Mouse (Mus musculus) heart, postnatal 4 days (tissue): Measurements from ENCODE around the gene Tet1. TPM values are rescaled to one million over a fixed set of nuclear protein-coding genes. Genes with fewer than 3 reads are reported as not detected.
"Not testable (repeated sequence)": the region's sequence is repeated elsewhere in the genome, so short reads cannot be mapped to it uniquely, and the experiment has no call there.

Source experiments
- DNase-seq: peaks from one replicate; pipeline ENCODE4 v3.0.0; 2021
- total RNA-seq, 2 experiments: library from RNA; stranded (reverse); gene quantifications; 2 replicates each; pipeline ENCODE4 v1.2.3; 2021

Gene Tet1
- 10 to 100 TPM; 27.9 to 29.6 TPM for total RNA-seq

DNA sequence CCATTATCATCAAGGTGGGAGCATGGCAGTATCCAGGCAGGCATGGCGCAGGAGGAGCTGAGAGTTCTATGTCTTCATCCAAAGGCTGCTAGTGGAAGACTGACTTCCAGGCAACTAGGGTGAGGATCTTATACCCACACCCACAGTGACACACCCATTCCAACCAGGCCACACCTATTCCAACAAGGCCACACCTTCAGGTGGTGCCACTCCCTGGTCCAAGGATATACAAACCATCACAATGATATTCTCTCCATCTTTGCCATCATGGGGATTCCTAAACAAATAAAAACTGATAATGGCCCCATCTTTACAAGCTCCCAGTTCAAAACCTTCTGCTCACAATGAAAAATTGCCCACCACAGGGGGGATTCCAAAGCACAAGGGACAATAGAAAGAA lies at the start of gene Tet1:
Gene Tet1, minus strand, starts transcription at position 101 of the 400 bp plus-strand sequence.
- DNase-seq, result not testable (repeated sequence)

DNA sequence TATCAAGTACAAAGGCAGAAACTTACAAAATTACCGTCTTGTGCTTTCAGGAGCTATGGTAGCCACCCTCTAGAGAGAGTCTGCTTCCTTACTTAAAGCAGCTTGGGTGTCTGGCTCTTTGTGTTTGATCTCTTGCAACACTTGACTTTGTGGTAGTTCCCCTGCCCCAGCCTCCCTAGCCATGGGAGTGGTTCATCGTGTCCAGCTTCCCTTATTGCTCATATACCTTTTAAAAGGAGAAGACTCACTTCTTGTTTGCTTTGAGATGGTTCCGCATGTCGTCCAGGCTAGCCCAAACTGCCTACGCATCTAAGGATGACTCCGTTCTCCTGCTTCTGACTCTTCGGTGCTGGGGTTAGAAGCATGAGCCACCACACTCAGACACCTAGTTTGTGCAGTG lies 39.8 kb upstream of the Tet1 start:
- no peak for DNase-seq

DNA sequence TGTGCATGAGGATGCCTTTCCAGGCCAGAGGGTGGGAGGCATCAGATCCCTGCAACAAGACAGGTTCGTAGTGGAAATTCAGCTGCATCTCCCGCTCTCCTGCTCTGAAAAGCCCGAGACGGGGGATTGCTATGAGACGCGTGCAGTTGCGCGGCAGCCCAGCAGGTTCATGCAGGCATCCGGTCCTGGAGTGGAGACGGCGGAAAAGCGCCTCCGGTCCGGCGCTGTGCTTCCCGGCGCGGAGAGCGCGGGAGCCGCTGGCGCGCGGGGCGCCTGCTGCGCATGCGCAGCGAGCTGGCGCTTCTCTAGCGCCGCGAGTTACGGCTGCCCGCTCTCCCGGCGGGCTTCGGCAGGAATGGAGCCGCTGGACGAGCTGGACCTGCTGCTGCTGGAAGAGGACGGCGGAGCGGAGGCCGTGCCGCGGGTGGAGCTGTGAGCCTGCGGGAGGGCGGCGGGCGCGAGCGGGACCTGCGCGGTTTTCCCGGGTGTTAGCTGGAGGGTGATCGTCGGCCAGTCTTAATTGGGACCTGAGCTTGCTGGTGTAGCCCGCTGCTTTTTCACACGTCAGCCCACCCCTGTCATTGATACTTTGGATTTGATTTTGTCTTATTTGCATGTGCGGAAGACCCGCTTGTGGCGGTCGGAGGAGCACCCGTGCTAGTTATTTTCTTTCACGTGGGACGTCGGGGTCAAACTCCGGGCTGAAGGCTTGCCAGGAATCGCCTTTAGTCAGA lies 38.1 kb upstream of the Tet1 start, which contains the start of gene Dna2:
Gene Dna2, plus strand, starts transcription at position 289 of the 734 bp plus-strand sequence.
- DNase-seq, result peak; percentile 80

DNA sequence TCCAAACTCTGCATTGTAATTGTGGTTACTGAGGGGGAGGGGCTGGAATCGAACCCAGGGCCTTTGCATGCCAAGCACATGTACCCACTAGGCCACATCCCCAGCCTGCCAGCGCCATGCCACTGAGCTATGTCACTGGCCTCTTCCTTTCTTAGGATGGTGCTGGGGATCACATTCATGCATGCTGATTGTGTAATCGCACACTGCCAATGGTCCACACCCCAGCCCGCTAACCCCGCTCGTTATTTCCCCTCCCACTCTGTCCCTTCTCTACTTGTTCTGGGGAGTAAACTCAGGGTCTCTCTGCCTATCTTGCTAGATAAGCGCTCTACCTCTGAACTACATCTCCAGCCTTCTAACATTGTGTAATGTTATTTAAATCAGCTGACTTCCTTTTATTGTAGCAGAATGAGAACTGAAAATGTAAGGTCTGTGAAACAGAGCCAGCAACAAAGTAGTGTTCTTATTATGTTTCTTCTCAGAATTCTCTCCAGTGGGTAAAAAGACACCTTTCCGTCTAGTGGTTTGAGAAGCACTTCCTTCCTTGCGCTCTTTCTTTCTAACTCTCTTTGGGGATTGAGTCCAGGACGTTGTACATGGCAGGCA lies 36.3 kb upstream of the Tet1 start:
- DNase-seq, result no peak

DNA sequence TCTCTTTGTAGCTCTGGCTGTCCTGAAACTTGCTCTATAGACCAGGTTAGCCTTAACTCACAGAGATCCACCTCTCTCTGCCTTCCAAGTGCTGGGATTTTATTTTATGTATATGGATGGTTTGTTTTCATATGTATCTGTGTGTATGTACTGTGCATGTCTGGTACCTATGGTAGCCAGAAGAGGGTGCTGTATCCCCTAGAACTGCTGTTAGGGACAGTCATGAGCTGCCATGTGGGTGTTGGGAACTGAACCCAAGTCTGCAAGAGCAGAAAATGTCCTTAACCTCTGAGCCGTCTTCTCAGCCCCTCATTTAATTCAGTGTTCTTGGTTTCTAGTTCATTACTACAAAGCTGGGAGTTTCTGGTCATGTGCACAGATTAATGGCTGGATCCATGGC lies 23.6 kb upstream of the Tet1 start:
- DNase-seq, result no peak

DNA sequence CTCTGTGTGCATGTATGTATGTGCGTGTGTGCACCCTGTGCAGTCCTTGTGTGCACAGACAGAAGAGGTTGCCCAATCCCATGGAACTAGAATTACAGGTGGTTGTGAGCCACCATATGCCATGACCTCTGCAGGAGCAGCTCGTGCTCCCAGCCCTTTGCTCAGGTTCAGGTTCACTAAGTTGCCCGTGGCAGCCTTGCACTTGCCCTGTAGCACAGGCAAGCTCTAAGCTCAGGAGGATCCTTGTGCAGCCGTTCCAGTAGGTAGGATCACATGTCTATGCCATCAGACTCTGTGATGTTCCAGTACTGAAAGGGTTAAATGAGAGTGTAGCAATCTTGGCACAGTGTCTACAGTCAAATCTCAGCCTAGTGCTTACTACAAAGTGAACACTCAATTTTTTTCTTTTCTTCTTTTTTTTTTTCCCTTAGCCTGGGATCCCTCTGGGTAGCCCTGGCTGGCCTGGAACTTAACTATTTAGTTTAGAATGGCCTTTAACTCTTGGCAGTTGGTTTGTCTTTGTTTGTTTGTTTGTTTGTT lies 15.4 kb upstream of the Tet1 start:
- DNase-seq, result no peak

DNA sequence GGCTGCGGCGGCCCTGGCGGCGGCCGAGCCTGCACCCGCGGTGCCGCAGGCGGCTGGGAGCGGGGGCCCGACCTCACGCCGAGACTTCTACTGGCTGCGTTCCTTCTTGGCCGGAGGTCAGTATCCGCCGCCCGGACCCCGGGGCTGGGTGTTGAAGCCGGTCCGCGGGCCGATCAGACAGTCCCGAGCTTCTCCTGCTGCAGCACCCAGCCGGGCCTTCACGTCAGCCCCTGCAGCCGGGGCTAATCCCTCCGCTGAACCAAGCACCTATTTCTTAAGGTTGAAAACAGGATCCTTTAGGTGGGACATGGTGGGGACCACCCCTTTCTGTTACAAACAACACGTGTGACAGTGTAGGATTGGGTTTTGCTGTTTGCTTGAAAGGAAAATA lies 12.0 kb upstream of the Tet1 start:
- DNase-seq, result no peak

DNA sequence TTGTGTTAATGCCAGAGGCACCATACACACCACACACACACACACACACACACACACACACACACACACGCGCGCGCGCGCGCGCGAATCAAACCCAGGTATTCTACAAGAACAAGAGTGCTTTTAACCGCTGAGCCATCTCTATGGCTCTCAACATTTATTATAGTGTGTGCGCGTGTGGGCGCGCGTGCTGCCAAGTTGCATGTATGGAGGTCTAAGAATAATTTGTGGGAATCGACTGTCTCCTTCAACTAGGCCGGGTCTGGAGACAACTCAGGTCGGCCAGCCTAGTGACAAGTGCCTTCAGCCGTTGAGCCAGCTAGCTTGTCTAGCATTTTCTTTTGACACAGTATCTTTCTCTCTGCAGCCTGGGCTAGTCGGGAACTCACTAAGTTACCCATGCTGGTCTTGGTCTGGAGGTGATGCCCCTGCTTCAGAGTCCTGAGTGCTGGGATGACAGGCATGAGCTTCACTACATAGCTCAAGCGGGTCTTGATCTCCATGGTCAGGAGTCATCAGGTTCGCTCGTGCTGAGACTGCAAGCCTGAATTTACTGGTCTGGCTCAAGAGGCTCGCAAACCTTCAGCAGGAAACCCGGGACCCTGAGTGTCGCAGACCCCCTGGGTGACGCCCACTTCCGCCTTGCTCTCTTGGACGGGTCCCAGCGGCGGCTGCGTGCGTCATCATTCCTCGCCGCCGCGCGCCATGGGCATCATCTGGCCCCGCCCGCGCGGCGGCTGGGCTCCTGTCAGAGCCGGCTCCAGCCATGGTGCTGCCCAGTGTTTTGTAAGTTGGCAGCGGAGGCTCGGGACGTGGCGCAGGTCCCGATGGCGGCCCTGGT lies 11.3 kb upstream of the Tet1 start, which contains the start of gene Slc25a16:
Gene Slc25a16, plus strand, starts transcription at position 709 of the 841 bp plus-strand sequence.
- DNase-seq, result peak; percentile 95

DNA sequence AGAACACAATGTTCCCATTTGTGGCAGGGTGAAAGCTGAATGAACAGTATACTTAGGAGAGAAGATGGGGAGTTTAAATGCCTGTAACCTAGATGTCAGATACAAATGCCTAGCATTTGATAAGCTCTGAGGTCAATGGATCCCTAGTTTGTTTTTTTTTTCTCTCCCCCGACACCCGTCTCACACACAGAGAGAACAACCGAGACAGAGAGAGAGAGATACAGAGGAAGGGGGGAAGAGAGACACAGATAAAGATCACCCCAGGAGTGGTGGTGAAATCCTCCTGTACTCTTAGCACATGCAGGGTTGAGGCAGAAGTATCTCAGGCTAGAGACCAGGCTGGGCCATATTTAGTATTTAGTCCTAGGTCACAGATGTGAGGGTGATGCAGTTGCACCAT lies 10.2 kb upstream of the Tet1 start:
- no peak for DNase-seq

DNA sequence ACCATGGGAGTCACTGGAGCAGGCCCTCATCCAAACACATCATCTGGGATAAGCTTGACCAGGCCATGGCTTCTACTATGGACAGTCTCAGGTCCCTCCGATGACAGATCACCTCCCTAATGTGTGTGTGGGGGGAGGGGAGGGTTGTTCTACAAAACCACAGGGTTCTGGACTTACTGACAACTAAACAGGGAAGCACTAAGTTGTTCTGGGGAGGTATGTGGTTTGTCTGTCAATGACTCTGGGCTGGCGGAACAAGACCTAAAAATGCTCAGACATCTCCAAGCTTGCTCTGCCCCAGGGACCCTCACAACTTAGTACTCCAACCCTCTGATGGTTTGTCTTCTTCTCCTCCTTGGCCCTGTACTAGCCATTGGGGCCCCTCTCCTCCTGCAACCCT lies 2.3 kb upstream of the Tet1 start:
- no peak for DNase-seq

DNA sequence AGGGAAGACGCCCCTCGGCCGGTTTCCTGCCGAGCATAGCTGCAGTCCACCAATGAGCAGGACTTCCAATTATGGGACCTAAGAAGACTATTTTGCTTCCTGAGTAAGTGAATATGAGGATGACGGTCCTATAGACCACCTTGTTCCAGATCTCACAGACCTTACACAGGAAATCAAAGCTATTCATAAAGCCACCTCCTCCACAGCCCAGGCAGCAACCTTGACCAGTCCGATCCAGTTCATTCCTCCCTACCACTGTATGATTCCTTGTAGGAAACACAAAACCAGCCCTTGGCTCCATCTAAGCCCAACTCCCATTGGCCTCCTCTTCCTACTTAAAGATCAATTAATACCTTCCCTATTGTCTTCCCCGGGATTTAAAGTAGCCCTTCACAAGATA lies 2.5 kb downstream of the Tet1 start:
- no peak for DNase-seq

DNA sequence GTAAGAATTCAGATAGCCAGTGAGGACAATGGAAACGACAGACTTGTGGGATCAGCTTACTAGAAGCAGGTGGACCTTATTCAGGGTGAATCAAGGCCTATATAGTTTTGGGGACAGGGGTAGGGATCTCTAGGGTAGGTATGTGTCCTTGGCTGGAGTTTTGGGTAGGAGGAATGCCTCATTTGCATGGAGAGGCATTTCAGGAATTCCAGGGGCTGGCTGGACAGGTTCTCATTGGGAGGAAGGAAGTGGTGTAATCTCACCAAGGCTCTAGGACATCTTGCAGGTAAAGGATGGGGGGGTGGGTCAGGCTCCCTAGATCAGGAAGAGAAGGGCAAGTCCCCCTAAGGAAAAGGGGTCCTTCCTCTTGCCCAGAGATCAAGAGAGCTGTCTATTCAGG lies 6.0 kb downstream of the Tet1 start:
- no peak for DNase-seq

DNA sequence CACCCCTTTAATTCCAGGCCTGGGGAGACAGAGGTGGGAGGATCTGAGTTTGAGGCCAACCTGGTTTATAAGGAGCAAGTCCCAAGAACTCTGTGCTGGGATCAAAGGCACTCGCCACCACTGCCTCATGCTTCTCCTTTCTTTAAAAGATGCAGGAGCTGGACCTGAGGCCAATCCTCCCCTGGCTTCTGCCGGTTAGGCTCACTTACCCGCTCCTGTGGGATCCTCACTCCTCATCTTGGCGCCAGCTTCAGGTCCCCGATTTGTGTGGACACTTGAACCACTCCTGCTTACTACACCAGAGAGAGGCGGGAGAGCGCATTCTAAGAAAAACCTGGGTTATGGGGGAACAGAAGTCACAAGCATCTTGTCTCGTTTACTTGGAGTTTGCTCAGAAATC lies 7.0 kb downstream of the Tet1 start:
- DNase-seq, result no peak

DNA sequence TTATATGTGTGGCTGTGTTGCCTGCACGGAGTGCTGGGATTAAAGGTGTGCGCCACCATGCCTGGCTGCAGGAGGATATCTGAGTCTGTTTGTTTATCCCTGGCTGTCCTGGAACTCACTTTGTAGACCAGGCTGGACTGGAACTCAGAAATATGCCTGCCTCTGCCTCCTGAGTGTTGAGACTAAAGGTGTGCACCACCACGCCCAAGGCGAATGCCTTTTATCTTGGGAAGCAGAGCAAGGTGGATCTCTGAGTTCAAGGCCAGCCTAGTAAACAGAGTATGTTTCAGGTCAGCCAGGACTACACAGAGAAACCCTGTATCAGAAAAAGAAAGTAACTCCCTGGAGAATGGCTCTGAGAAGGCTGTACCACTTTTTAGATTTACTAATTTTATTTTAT lies 8.7 kb downstream of the Tet1 start:
- no peak for DNase-seq

DNA sequence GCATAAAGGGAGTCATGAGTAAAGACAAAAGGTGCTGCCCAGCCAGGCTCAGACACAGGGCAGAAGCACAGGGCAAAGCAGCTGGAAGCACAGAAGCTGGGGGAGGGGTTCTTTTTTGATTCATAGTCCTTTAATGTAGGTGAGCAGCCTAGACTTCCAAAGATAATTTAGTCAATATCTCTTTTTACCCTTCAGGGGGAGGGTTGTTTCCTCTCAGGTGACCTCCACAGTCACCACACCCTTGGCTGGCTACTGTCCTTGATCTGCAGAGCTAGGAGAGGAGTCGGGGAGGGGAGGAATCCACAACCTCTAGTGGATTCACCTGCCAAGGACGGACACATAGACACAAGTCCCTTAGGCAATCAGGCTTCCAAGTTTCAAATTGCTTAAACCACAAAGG lies 10.7 kb downstream of the Tet1 start:
- no peak for DNase-seq

DNA sequence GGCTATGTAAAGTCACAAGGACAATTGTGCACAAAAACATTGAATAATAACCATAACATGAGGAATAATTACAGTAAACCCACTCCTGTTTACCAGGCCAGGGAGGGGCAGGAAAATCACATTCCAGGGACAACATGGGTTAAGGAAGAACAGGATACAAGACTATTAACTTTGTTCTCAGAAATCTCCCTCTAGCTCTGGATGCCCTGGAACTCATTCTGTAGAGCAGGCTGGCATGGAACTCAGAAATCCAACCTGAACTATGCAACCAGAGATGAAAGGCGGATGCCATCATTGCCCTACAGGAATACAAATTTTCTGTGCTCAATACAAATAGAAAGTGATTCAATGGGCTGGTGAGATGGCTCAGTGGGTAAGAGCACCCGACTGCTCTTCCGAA lies 11.4 kb downstream of the Tet1 start:
- no peak for DNase-seq

DNA sequence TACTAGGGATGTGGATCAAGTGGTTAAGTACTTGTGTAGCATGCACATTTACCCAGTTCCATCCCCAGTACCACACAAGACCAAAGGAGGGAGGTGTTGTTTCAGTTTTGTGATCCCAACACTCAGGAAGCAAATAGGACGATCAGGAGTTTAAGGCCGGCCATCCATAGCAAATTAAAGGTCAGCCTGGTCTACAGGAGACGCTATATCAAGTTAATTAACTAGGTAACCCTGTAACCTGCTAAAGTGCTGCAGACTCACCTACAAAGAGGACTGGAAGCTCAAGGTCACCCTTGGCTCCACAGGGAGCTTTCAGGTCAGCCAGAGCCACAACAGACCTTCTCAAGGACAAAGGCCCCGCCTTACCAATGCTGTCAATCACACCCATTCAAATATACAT lies 12.0 kb downstream of the Tet1 start:
- DNase-seq, result no peak

DNA sequence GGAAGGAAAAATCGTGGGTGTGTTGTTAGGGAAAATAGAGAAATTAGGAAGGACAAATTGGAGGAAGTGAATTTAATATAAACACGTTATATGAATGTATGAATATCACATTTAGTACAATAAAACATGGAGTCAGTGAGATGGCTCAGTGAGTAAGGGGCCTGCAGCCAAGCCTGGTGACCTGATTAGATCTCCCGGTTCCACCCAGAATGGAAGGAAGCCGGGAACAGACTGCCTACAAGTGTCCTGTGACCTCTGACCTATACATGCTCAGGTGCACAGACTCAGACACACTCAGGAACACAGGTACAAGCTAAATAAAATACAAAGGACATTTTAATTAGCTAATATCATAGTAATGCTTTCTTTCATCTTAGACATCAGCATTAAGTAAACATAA lies 12.8 kb downstream of the Tet1 start:
- no peak for DNase-seq

DNA sequence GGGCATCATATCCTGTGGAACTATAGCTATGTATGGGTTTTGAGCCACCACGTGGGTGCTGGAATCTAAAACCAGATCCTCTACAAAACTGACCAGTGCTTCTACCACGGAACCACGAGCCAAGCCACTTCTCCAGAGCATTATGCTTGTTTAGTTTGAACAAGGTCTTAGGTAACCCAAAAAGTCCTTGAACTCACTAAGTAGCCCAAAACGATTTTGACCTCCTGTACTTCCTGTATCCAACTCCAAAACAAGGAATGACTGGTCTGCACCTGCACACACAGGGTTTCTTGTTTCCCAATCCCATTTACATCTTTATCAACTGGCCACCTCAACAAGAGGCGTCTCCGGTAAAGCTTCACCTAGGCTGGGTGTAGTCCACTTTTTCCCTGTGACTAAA lies 13.4 kb downstream of the Tet1 start:
- no peak for DNase-seq

DNA sequence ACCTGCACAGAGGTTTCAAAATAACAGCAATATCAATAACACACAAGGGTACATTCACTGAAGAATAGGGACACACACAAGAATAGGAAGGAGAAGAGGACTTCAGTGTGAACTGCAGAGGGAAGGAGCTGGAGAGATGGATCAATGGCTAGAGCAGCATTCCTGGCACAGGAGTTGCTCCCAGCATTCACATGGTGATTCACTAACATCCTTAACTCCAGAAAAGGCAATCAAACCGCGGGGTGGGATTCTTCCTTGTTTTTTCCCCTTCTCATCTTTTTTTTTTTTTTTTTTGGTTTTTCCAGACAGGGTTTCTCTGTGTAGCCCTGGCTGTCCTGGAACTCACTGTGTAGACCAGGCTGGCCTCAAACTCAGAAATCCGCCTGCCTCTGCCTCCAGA lies 14.3 kb downstream of the Tet1 start:
- DNase-seq, result no peak

DNA sequence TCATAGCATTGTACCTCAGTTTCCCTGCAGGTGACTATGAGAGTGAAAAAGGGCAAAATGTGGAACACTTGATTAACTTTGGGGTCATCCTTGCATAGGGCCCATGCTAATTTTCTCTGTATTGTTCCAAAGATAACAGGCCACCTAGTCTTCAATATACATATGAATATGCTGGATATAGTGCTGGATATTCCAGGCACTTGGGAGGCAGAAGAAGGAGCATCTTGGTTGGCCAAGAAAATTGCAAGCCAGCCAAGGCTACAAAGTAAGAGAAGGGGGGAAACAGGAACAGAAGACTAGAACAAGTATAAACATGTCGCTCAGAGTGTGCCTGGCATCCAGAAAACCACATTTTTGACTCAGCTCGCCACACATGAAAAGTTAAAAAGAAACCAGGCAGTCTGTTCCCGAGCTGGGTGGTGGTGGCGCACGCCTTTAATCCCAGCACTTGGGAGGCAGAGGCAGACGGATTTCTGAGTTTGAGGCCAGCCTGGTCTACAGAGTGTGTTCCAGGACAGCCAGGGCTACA lies 15.4 kb downstream of the Tet1 start:
- no peak for DNase-seq

DNA sequence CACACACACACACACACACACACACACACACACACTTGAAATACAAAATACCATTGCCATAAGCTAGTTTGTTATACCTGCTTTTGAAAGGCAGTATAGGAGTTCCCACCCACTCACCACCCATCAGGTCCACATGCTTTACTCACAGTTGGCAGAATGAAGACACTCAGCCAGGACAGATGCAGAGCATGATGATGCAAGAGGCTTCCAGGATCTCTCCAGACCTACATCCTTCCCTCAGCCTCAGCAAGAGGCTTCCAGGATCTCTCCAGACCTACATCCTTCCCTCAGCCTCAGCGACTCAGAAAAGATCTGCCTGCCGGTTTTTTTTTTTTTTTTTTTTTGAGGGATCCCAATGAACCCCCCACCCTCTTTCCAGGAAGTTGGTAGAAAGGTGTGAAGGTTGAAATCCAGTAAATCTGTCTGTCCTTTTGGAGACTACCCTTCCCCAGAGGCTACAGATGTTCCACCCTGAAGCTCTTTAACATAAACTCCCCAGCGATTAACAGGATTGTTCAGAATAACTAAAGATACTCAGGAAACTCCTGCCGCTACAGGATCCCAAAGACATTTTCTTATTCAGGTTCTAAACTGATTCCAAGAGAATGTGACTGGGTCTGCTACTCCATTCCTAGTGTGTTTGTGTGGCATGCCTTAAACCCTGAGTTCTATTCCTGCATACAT lies 16.1 kb downstream of the Tet1 start:
- no peak for DNase-seq
